Mouse (Mus musculus): Measurements from ENCODE around the gene Gemin5.
"Not testable (repeated sequence)": the region's sequence is repeated elsewhere in the genome, so short reads cannot be mapped to it uniquely, and the experiment has no call there.

The Gemin5 gene

GRCm38 (mm10) chr11:58168167-58168915 lies at the start of gene Gemin5:
Gene Gemin5, minus strand, starts transcription at chr11:58168539.
- DNase-seq (ENCODE audit: low spot score), result peak; percentile 78

GRCm38 (mm10) chr11:58216823-58217222 lies 48.5 kb upstream of the Gemin5 start:
- DNase-seq (ENCODE audit: low spot score), result no peak

DNA sequence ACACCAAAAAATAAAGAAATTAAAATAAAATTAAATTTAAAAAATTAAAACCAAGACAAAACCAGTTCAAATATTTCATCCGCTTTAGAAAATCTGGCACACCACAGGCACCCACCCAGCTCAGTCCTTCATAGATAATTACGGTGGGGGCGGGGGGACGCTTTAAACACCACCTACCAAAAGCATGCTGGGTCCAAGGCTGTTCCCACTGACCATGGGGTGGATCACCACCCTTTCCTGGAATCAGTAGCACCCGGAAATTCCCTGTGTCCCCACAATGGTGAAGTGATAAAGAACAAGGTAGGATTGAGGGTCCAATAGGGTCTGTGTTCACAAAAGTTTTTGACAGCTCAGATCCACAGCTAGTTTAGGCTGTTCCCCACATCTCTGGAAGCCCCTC lies 47.5 kb upstream of the Gemin5 start:
- no peak for DNase-seq (ENCODE audit: low spot score)

- DNase-seq (ENCODE audit: low spot score), result not testable (repeated sequence)
Observed at GRCm38 (mm10) chr11:58215049-58215430, 46.7 kb upstream of the Gemin5 start.

- DNase-seq (ENCODE audit: low spot score), result peak; percentile 85
Observed at GRCm38 (mm10) chr11:58214391-58215048, 46.2 kb upstream of the Gemin5 start.

DNA sequence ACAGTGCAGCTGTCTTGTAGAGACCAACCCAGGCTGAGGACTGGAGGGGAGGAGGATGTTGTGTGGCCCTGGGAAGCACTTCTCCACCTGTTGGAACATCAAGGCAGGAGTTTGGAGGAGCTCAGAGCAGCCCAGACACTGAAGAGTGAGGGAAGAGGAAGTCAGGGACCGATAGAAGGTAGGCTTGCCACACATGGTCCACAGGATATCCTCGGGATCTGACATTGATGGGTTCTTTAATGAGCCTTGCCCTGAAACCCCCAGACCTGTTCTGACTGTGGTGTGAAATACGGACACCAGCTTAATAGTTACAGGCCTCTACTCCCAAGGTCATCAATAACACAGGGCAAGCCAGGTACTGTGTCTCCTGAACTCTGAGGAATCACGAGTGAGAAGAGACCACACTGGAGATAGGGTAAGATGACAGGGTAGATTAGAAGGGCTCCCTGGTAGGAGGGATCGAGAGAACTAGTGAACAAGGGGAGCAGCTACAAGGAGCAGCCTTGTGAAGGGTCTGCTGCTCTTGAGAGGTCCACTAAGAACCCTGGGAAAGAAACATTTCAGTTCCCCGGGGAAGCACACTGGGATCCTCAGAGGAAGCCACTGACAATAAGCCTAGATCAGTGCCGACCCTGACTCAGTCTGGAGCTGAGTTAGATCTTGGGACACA lies 45.5 kb upstream of the Gemin5 start:
- no peak for DNase-seq (ENCODE audit: low spot score)

GRCm38 (mm10) chr11:58211682-58212067 lies 43.3 kb upstream of the Gemin5 start:
- peak; percentile 36 for DNase-seq (ENCODE audit: low spot score)

- DNase-seq (ENCODE audit: low spot score), result peak; percentile 45
Observed at GRCm38 (mm10) chr11:58211062-58211681, 42.8 kb upstream of the Gemin5 start.

- no peak for DNase-seq (ENCODE audit: low spot score)
Observed at GRCm38 (mm10) chr11:58210321-58210886, 42.1 kb upstream of the Gemin5 start.

- peak; percentile 51 for DNase-seq (ENCODE audit: low spot score)
Observed at GRCm38 (mm10) chr11:58201052-58201451, 32.7 kb upstream of the Gemin5 start.

GRCm38 (mm10) chr11:58200226-58200625 lies 31.9 kb upstream of the Gemin5 start:
- DNase-seq (ENCODE audit: low spot score), result no peak

GRCm38 (mm10) chr11:58199229-58200037 lies 31.1 kb upstream of the Gemin5 start, which contains the start of the genes Igtp and Irgm2:
Gene Igtp, plus strand, starts transcription at chr11:58199556.
Gene Irgm2, plus strand, starts transcription at chr11:58199618.
- peak; percentile 87 for DNase-seq (ENCODE audit: low spot score)

DNA sequence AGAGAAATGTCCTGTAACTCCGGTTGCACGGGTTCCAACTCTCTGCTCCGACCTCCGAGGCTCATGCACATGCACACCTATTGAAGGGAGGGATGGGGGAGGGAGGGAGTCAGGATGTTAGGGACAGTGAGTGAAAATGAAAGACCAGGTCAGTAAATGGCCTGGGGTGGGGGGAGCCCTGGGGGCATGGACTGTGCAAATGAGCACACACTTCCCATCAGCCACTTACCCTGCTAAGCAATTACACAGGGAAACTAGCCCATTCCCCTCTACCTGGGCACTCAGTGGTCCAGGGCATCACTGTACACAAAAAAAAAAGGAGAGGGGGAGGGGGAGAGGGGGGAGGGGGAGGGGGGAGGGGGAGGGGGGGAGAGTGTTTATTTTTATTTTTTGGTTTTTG lies 30.3 kb upstream of the Gemin5 start:
- DNase-seq (ENCODE audit: low spot score), result no peak

- no peak for DNase-seq (ENCODE audit: low spot score)
Observed at GRCm38 (mm10) chr11:58193860-58194520, 25.7 kb upstream of the Gemin5 start.

- no peak for DNase-seq (ENCODE audit: low spot score)
Observed at GRCm38 (mm10) chr11:58193326-58193725, 25.0 kb upstream of the Gemin5 start.

- DNase-seq (ENCODE audit: low spot score), result no peak
Observed at GRCm38 (mm10) chr11:58189675-58190074, 21.3 kb upstream of the Gemin5 start.

DNA sequence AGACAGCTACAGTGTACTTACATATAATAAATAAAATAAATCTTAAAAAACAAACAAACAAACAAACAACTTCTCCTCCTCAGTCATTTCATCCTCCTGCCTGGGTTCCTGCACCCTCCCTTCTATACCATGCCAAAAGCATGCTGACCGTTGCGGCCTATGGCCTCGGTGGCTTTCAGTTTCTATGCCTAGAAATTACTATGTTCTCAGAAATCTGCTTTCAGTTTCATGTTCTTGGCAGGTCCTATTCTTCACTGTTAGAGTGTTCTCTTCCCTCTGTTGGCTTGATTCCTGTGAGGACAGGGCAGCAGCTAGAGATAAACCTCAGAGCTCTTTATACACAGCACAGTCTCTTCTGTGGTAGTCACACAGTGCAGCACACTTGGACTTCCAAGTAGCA lies 15.2 kb upstream of the Gemin5 start:
- DNase-seq (ENCODE audit: low spot score), result peak; percentile 50

DNA sequence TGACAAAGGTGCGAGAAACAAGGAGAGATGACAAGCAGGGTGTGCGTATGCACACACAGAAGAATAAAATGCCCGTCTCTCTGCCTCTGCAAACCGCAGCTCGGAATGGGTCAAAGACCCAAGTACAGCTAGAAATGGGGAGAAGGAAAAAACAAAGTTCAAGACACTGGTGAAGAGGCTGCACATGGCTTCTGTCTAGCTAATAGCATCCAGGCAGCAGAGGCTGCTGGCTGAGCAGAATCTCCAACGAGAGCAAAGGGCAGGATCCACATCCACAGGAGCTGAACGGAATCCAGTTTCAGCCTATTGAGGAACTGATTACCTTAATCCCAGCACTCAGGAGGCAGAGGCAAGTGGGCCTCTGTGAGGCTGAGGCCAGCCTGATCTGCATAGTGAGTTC lies 12.4 kb upstream of the Gemin5 start:
- no peak for DNase-seq (ENCODE audit: low spot score)

- peak; percentile 19 for DNase-seq (ENCODE audit: low spot score)
Observed at GRCm38 (mm10) chr11:58179986-58180385, 11.6 kb upstream of the Gemin5 start.

- DNase-seq (ENCODE audit: low spot score), result peak; percentile 78
Observed at GRCm38 (mm10) chr11:58179563-58179962, 11.2 kb upstream of the Gemin5 start.

Data from T-cell, adult 2 months (primary cell).